Mouse (Mus musculus): Measurements from ENCODE around the gene Mtfr2. TPM values are rescaled to one million over a fixed set of nuclear protein-coding genes. Genes with fewer than 3 reads are reported as not detected.

Gene Mtfr2
- total RNA-seq, 2 experiments from 2014 or later, result 0.44 to 0.70 TPM

DNA sequence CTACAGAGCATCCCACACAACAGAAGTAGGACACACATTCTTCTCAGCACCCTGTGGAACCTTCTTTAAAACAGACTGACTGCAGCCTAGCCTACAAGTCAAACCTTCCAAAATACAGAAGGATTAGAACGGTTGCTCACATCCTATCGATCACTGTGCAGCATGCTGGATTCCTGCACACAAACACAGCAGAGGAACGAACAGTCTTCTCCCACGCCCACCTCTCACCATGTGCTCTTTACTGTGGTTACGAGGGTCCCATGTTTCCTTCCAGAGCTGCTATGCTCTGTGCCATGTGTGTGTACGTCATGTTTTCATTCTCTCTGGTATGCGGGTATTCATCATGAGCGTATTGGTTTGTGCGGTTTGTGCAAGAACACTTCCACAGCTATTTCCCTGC is 30.1 kb downstream of the Mtfr2 start:
- DNase-seq (ENCODE audit: extremely low spot score in 1 of 2, low spot score in 1 of 2), result no peak

DNA sequence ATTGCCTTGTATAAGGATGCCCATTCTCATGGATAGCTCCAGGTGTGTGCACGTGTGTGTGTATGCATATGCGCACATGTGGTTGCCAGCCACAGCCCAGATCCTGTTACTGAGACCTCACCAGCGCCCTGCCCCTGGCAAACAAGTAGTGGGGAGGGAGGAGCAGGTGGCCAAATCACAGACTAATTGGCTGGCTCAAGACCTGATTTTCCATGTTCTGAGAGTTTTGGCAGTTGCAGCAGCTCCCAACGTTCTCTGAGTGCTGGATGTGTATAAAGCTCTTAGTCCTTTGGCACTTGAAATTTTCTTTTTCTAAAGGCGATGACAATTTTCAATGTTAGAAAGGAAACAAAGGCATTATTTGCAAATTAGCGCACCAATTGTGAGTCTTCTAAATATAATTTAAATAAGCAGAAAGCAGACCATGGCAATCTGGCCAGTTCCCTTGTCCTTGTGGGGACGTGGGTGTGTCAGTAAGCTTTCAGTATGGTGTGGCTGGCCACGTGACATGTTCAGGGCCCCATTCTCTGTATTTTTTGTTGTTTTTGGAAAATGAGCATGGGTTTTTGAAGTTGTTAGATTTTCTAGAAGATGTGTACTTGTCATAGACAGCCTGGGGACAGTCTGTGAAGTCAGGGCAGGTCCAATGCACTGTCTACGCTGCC is 31.6 kb downstream of the Mtfr2 start:
- DNase-seq (ENCODE audit: extremely low spot score in 1 of 2, low spot score in 1 of 2), result no peak

DNA sequence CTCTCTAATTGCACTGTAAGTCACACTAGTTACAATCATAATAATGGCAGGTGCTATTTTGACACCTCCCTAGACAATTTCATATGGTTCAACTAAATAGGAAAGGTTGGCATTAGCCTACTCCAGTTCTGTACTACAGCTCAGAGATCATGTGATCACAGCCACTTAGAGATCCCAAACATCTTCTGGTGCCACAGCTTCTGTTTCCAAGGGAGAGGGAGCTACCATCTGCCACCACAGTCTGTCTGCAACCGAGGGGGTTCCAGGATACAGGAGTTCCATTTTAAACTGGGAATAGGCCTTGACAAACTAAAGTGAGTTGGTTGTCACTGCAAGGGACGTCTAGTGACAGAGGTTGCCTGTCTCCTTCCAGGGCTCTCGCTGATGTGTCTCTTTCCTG is 33.2 kb downstream of the Mtfr2 start:
- peak in 1 of 2 experiments; percentile 54 for DNase-seq (ENCODE audit: extremely low spot score in 1 of 2, low spot score in 1 of 2)

DNA sequence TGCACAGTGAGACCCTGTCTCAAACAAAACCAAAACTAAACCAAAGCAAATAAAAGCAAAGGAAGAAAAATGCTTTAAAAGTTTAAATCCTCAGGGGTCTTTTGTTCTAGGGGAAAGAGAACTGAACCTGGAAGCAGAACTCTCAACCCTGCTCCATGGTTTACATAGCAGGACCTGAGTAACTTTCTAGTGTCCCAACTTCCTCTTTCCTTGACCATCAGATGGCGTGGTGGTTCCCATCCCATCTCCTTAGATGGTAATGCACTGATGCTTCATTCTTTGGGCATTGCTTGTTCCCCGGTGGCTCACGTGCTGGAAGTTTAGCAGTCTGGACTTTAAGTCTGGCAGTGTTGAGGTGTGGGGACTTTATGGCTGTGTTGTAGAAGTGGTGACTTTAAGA is 33.8 kb downstream of the Mtfr2 start:
- no peak for DNase-seq (ENCODE audit: extremely low spot score in 1 of 2, low spot score in 1 of 2)

DNA sequence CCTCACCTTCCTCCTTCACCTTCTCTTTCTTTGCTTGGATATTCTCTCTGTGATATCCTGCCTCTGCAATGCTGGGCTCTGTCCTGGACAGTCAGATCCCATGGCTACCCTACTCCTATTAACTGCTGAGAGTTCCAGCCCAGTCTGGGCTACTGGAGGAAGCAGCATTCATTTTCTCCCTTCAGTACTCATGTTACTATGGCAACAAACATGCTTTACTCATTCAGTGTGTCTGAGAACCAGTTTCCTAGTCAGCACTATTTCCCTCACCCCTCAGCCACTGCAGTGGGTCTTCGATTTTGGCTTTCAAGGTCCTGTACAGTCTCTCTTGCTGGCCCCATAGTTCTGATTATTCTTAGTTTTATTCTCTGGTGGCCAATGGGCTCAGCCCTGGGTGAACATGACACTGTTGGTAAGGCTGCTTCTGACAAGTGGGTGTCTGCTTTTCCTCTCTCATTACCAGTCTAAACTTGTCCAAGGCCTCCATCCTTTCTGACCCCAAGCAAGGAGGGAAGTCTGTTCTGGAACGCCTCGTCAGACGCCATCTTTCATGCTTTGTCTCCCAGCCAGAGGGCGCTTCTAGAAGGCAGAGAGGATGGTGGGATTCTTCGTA is 35.3 kb downstream of the Mtfr2 start:
- DNase-seq (ENCODE audit: extremely low spot score in 1 of 2, low spot score in 1 of 2), result no peak

DNA sequence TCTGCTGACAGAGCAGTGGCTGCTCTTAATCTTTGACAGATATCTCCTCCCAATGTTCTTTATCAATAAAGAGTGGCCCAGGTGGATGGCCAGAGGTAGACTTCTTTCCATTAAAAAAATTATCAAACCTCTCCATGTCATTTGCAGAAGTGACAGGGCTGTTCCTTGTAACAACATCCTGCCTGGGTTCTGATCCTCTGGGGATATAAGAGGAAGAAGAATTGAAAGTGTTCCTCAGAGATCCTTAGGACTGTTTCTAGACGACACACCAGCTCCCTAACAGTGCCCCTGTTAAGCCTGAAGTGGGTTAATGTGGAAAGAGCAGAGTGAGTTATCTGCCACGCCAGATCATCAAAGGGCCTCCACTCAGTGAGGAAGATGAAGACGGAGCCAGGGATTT is 43.0 kb downstream of the Mtfr2 start:
- DNase-seq (ENCODE audit: extremely low spot score in 1 of 2, low spot score in 1 of 2), result no peak

DNA sequence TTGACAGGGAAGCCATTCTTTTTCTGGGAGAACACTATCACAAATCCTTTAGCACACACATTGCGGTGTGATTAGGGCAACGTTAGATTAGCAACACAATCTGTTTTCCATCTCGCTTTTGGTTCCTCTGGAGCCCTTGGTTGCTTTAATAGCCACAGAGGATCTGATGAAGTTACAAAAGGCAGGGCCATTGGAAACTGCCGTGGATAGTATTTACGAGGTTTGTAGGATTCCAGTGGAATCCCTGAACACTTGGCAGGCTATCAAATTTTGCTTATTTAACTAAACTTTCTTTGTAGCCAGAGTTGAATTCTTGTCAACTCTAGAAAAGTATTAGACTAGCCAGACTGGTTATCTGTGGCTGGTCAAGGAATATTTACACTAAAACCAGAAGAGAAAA is 47.2 kb downstream of the Mtfr2 start:
- DNase-seq (ENCODE audit: extremely low spot score in 1 of 2, low spot score in 1 of 2), result no peak

DNA sequence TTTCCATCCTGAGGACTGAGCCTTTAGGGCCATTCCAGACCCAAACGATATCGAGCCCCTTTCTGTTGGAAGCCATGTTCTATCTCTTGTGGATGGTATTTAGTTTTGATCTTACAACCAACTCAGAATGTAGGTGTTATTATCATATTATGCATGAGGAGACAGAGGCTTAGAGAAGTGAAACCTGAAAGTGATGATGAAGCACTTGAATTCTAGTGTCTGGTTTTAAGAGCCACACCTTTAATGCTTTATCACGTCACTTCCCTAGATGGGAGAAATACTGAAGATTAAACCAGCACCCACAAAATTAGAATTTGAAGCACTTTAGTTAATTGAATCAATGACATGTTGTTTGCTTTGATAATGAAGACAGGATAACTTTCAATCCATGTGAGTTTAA is 48.2 kb downstream of the Mtfr2 start:
- DNase-seq (ENCODE audit: extremely low spot score in 1 of 2, low spot score in 1 of 2), result no peak

DNA sequence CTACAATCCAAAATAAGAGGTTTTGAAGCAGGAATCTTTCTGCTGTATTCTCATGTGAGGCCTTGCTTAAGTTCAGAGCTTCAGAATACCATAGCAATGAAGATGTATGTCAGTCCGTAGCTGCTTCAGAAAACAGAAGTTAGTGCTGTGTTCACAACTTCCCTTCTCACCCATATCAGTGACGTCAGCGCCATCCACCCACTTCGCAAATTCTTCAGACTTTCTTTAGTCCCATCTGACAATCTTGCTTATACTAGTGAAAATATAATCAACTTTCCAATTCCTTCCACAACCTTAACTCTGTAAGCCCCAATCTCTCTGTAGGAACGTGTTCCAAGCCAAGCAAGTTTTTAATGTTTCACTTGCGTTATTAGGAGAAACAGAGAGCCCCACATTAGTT is 50.7 kb downstream of the Mtfr2 start:
- no peak for DNase-seq (ENCODE audit: extremely low spot score in 1 of 2, low spot score in 1 of 2)

DNA sequence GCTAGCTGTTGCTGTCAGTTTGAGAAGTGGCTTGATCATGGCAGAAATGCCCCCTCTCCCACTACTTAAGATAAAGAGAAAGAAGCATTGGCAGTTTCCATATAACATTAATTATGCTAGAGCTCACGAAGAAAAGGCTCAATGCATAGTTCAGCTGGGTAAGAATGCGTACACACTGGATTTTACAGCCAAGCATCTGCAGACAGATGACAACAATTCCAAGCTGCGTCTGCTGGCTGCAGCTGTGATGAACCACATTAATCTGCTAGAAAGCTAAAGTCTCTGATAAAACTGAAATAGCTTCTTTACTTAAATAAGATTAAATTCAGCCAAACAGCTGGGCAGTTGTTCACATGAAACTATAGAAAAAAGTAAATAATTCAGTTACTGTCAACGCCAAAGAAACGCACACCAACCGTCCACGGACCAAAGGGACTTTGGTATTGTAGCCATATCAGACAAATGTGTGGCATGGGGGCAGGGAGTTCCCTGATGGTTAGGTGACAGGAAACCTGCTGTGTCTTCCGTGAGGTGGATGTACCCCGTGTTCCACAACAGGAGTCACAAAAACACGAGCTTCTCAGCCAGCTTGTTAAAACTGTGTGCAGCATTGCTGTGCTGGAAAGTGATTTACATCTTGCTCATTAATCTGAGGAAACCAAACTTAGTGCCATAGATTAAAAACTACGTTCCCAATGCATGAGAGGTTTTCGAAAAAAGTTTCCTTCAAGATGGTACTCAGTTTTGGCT is 51.2 kb downstream of the Mtfr2 start:
- DNase-seq (ENCODE audit: extremely low spot score in 1 of 2, low spot score in 1 of 2), result no peak

DNA sequence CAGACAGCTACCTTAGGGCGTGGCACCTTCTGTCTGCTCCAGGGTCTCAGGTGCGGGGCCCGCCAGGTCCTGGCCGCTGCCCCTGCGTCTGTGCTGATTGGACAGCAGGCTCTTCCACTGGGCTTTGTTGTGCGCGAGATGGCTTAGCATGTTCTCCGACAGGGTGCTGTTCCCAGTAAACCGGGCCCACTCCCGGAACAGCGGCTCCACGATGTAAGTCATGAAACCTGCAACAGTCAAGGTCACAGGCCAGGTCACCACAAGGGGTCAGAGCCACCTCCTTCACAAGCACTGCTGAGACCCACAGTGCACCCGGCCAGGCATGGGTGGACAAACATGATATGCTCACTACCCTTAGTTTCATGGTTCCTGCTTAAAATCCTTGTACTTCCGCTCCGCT is 52.8 kb downstream of the Mtfr2 start:
- DNase-seq (ENCODE audit: extremely low spot score in 1 of 2, low spot score in 1 of 2), result no peak

DNA sequence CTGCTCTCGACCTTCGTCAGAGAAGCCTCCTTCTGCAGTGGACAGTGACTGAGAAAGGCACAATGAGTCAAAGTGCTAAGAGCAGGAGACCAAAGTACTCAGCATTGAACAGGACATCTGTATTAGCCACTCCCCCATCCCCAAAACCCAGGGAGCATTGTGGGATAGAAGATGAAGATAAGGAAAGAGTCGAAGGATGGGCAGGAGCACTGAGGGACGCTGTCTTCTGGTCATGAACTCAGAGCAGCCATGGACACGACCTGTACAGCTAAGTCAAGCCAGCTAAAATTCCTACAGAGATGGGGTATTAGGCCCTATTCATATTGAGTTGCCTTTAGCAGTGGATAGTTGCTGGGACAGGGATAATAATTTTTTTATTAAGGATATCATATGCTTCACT is 55.4 kb downstream of the Mtfr2 start:
- DNase-seq (ENCODE audit: extremely low spot score in 1 of 2, low spot score in 1 of 2), result no peak

DNA sequence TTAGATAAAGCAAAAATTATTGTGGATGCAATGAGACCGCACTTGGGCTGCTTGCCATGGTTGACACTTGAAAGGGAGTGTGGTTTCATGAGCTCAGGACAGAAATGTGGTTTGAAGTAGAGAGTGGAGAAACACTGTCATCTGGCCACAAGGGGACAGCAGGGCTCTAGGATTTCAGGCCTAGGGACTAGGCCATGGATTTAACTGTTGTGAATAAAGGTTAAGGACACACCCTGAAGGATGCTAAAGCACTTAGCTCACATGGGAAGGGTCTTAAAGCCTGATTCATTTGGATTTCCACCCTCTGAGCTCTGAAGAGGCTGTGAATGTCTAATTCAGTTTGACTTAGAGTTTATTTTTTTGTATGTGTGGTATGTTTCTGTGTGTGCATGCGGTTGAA is 57.9 kb downstream of the Mtfr2 start:
- DNase-seq (ENCODE audit: extremely low spot score in 1 of 2, low spot score in 1 of 2), result peak in 1 of 2 experiments; percentile 33

DNA sequence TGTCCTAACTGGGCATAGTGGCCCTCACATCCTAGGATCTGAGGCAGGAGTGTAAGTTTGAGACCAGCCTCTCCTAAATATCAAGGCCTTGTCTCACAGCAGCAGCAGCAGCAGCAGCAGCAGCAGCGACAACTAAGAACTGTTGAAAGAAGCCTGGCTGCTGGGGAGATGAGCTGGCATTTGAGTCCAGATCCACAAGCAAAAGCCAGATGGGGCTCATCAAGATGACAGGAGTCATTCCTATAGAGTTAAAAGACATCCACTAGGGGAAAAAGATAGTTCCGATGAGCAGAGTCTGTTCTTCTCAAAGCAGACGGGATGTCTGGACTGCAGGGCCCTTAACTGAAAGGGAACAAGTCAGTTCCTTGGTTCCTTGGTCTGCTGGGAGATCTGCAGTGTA is 60.8 kb downstream of the Mtfr2 start:
- DNase-seq (ENCODE audit: extremely low spot score in 1 of 2, low spot score in 1 of 2), result no peak

DNA sequence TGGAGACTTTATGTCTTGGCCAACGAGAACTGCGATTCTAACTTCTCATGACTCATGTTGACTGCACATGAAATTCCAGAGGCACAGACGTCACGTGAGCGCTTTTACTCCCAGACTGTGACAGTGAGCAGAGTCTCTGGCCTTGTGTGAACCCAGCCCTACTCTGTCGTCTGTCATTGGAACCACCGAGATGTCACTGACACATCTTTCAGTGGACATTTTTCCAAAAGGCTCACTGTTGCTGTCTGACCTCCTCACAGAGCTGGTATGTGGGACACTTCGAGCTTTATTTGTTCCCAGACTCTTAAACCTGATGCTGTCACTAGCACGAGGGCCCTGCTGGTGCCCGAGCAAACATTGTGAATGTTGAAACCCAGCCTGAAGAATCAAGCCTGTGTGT is 61.6 kb downstream of the Mtfr2 start:
- DNase-seq (ENCODE audit: extremely low spot score in 1 of 2, low spot score in 1 of 2), result no peak

Other genes starting within 250 kb of the Mtfr2 start
- 100 to 1,000 TPM in 1 of 2 experiments, 10 to 100 TPM in 1; 90.6 to 102 TPM for gene Map7, start 199.3 kb upstream of the Mtfr2 start, total RNA-seq (2021)
- gene Bclaf1, start 35.3 kb upstream of the Mtfr2 start, total RNA-seq (2021), result 100 to 1,000 TPM; 106 to 134 TPM